Mouse (Mus musculus) kidney, adult 2 months (tissue): Measurements from ENCODE around the gene Prr9.
A peak's percentile ranks its signal among the peaks of the same experiment; 100 is the strongest.

ENCODE experiments used
- CTCF ChIP-seq: fragments of 200-500 bp; conservative IDR thresholded peaks from 2 replicates; pipeline ENCODE4 v1.5.1; 2011; ENCODE audit warnings: low read depth, mild to moderate bottlenecking, control low read depth, low read length, moderate library complexity, mixed read lengths; ENCODE audit not compliant: insufficient read depth, insufficient read length
- POLR2A ChIP-seq: fragments of 200-500 bp; IDR thresholded peaks from one replicate; pipeline ENCODE4 v1.6.1; 2011; ENCODE audit warnings: low read depth, low read length, control low read depth

DNA sequence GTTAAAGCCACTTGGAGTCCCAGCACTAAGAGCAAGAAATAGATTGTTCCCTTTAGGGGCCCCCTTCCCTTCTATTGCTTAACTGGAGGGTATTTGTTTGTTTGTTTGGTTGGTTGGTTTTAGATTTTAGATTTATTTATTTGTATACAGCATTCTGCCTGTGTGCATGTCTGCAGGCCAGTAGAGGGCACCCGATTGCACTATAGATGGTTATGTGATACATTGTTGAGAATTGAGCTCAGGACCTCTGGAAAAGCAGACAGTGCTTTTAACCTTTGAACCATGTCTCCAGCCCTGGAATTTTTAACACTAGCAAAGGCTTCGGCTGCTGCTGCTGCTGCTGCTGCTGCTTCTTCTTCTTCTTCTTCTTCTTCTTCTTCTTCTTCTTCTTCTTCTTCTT, 23.7 kb upstream of the Prr9 start:
- TF ChIP-seq CTCF (peak; percentile 46; the same call in 1 of the 2 replicates), POLR2A (no peak)
